Mouse (Mus musculus) 416B (cell line): ENCODE data around the gene Topbp1.
A peak's percentile ranks its signal among the peaks of the same experiment; 100 is the strongest.

ENCODE experiments used
- DNase-seq: peaks from one replicate; pipeline ENCODE4 v3.0.0; 2011; ENCODE audit warnings: low read depth

Gene Topbp1

DNA sequence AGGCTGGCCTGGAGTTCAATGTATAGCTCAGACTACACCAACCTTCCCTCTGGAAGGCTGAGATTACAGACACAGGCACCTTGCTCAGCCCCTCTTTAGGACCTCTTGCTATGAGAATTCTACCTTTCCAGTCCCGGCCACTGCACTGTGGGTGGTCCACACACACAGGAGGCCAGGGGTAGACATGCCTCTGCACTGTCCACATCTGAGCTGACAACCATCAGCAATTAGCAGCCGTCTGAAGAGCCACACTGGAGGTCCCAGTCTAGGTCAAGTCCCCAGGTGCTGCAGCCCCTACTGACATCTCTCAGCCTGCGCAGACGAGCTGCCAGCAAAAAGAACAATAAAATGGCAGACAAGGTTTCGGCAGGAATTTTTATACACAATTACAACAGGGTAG is 81.6 kb downstream of the Topbp1 start:
- no peak for DNase-seq

DNA sequence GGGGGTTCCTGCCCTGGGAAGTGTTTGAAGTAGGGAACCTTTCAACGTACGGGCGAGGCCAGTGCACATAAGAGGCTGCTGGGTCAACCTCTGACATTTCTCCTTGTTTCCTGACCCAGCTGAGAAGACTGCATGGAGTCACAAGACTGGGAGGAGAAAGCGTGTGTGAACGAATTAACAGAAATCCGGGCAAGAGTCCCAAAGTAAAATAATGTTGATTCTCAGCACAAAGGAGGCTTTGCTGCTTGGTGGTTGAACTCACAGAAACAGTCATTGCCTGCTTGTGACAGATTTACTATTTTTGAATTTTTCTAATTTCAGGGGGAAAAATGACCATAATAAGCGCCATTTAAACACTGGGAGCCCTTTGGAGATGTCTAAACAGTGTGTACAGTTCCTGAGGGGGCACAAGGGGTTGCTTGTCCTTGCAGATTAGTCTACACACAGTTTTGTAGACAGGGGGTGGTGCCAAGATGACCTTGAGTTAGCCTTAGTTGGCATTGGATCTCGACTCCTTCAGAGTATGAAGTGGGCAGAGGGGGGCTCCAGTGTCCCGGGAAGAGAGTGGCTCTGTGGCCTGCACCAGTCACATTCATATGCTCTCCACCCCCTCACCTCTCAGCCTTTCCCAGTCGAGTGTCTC is 82.1 kb downstream of the Topbp1 start:
- DNase-seq: no peak

DNA sequence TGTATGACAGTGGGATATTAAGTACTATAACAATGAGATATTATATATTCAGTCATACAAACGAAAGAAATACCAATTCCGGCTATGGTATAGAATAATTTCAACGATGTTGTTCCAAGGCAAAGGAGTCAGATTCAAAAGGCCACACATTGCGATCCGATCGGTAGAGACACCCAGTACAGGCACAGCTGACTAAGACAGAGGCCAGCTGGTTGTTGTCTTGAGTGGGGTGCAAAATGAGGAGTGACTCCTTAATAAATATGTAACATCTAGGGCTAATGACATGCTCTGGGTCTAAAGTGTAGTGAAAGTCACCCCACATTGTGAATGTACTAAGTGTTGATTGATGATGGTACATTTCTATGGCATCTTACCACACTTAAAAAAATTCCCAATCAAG is 84.2 kb downstream of the Topbp1 start:
- no peak for DNase-seq

DNA sequence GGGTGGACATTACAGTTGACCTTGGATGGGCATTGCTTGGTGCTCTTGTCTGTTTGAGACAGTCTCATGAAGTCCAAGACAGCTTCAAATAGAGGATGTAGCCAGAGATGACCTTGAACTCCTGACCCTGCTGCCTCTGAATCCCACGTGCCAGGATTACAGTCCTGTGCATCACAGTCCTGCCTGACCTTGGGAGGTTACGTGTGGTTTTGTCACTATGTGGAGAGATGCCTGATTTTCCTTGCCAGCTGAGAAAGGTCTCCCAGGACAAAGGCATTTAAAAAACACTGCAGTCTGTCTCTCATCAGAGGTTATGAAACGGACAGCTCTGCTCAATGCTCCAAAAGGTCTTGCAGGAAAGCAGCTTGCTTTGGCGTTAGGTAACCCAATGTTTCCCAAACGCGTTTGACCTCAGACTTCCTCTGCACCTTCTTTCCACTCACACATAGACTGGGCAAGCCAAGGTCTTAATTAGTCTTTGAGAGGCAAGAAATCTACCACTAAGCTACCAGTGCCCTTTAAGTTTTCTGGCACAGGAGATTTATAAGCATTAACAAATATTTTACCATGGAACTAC is 86.9 kb downstream of the Topbp1 start:
- DNase-seq: peak; percentile 27

DNA sequence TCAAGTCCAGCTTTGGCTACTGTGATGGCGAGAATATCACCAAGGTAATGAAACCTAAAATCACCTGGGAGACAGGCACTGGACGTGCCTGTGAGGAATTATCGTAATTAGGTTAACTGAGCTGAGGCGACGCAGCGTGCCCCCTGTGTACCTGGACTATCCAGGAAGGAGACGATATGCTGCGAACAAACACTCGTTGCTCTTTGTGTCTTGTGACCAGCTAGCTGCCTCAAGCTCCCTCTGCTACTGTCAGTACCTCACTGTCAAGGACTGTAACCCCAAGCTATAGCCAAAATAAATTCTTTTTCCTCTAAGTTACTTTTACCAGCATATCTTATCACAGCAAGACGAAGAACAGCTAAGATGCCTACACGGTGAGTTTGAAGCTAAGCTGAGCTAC is 88.2 kb downstream of the Topbp1 start:
- no peak for DNase-seq

DNA sequence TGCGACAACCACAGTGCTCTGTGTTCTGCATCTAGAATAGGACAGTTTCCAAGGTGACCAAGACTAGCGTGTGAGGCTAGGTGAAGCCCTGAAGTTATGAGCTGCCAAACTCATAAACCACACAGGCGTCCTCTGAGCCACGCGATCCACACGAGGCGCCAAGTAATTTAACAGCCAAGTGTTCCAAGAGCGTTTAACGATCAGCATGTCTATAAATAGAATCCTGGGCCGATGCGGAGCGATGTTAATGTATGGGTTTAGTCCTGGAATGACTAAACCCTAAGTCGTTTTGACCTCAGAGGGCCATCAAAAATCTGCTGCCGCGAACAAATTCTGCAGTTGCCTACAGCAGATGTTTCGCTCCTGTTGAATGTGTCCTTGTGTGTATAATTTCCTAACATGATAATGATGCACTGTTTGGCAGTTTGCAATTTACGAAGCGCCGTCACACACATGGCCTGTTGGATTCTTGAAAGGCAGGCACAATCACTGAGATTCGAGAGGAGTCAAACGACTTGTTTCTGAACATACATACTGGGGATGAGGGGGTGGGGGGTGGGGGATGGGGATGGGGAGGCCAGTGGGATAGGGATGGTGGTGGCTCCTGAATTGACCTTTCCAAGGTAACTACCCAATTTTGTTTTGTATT is 93.6 kb downstream of the Topbp1 start:
- no peak for DNase-seq
